Mouse (Mus musculus) midbrain, embryonic 13.5 days (tissue): ENCODE measurements at regions not wholly inside any gene's neighbourhood (a gene's known extent, or its start where the extent isn't known, plus 50 kb on each side); places are given as distances from the start of the nearest gene placed in this dataset.

Experiments used
- ATAC-seq: fragments of 200-750 bp; cut with Nextera tagmentation; 2 replicates; pipeline ENCODE4 v1.8.0; 2017; ENCODE audit warnings: mild to moderate bottlenecking, moderate TSS enrichment, moderate library complexity
- H3K27ac ChIP-seq: fragments of 300-500 bp; sonication (generic); 2 replicates; pipeline ENCODE4 v1.5.1; 2015; ENCODE audit warnings: inconsistent platforms, mild to moderate bottlenecking, moderate library complexity
- H3K27me3 ChIP-seq: fragments of 300-500 bp; sonication (generic); 2 replicates; pipeline ENCODE4 v1.6.1; 2015; ENCODE audit warnings: mild to moderate bottlenecking, inconsistent platforms
- H3K36me3 ChIP-seq: fragments of 300-500 bp; sonication (generic); 2 replicates; pipeline ENCODE4 v1.6.1; 2015; ENCODE audit warnings: mild to moderate bottlenecking, inconsistent platforms
- H3K4me1 ChIP-seq: fragments of 300-500 bp; sonication (generic); replicated peaks from 2 replicates; pipeline ENCODE4 v1.6.1; 2015; ENCODE audit warnings: inconsistent platforms
- H3K4me2 ChIP-seq: fragments of 300-500 bp; sonication (generic); replicated peaks from 2 replicates; pipeline ENCODE4 v1.6.1; 2015; ENCODE audit warnings: moderate library complexity, mild to moderate bottlenecking, inconsistent platforms
- H3K4me3 ChIP-seq: fragments of 300-500 bp; sonication (generic); replicated peaks from 2 replicates; pipeline ENCODE4 v1.5.1; 2015; ENCODE audit warnings: mild to moderate bottlenecking, inconsistent platforms
- H3K9ac ChIP-seq: fragments of 300-500 bp; sonication (generic); replicated peaks from 2 replicates; pipeline ENCODE4 v1.6.1; 2015; ENCODE audit warnings: mild to moderate bottlenecking, inconsistent platforms
- H3K9me3 ChIP-seq: fragments of 300-500 bp; sonication (generic); 2 replicates; pipeline ENCODE4 v1.6.1; 2016; ENCODE audit warnings: mild to moderate bottlenecking, inconsistent platforms
- WGBS: fragments of 180-500 bp; shearing (Covaris S2); methylation state at CpG from one replicate; pipeline ENCODE4 v1.1.7; 2015; 5-methylcytosine and 5-hydroxymethylcytosine counted together

DNA sequence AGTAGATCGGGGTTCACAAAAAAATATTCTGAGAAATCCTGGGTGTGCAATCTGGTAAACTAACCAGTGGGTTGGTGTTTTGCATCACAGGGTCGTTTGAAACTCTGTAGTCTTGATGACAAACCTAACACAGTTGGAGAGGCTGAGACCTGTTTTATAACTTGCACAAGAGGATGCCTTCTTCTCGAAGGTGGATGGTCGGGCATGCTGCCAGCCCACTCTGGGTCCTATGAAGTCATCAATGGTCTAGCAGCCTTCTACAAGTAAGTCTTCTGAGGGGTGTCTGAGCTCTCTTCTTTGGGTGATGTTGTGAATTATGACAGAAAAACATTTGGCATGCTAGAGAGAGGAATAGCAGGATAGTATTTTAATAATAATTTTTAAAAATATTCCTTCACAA is 123.6 kb upstream of the Tut7 start:
- 76% methylated on average over 4 of the region's 4 CpGs for WGBS

GRCm38 (mm10) chr13:59945631-59946030 is 122.7 kb upstream of the Tut7 start:
- Histone ChIP-seq H3K27me3 (peaks cover 8% of the 10 kb centered on the region; the same call in 1 of the 2 replicates), H3K4me3 (no peak overlapping the region), H3K4me1 (peaks cover 21% of the 10 kb centered on the region), H3K9ac (no peak overlapping the region), H3K27ac (no peak overlapping the region), H3K9me3 (no peaks in the 10 kb centered on the region), H3K4me2 (no peak overlapping the region), H3K36me3 (no peaks in the 10 kb centered on the region)
- no peak for ATAC-seq
- 93% methylated on average over 1 of the region's 1 CpGs for WGBS

More for the DNA sequence above, 123.6 kb upstream of the Tut7 start:
- no peak overlapping the region for H3K4me2 ChIP-seq
- H3K27ac ChIP-seq, result no peak overlapping the region
- H3K4me1 ChIP-seq, result peaks cover 13% of the 10 kb centered on the region
- H3K36me3 ChIP-seq, result no peaks in the 10 kb centered on the region
- peaks cover 6% of the 10 kb centered on the region; the same call in 1 of the 2 replicates for H3K27me3 ChIP-seq
- H3K4me3 ChIP-seq, result no peak overlapping the region
- no peak overlapping the region for H3K9ac ChIP-seq
- no peaks in the 10 kb centered on the region for H3K9me3 ChIP-seq
- ATAC-seq, result no peak

- WGBS, result 42% methylated on average over 5 of the region's 5 CpGs
- ATAC-seq, result no peak
- Histone ChIP-seq H3K9ac (no peak overlapping the region), H3K27ac (no peak overlapping the region), H3K36me3 (no peaks in the 10 kb centered on the region), H3K4me3 (no peak overlapping the region), H3K4me2 (no peak overlapping the region), H3K27me3 (peaks cover 15% of the 10 kb centered on the region; the same call in 1 of the 2 replicates), H3K9me3 (no peaks in the 10 kb centered on the region), H3K4me1 (peaks cover 17% of the 10 kb centered on the region)
These were observed 120.7 kb upstream of the Tut7 start for GRCm38 (mm10) chr13:59943602-59944140.

- H3K4me3 ChIP-seq, result no peak overlapping the region
- H3K4me2 ChIP-seq, result no peak overlapping the region
- H3K9me3 ChIP-seq, result no peaks in the 10 kb centered on the region
- ATAC-seq, result no peak
- H3K27ac ChIP-seq, result no peak overlapping the region
- no peaks in the 10 kb centered on the region for H3K36me3 ChIP-seq
- peaks cover 15% of the 10 kb centered on the region; the same call in 1 of the 2 replicates for H3K27me3 ChIP-seq
- H3K9ac ChIP-seq, result no peak overlapping the region
- 35% methylated on average over 3 of the region's 3 CpGs for WGBS
- H3K4me1 ChIP-seq, result peaks cover 17% of the 10 kb centered on the region
These were observed 120.1 kb upstream of the Tut7 start for GRCm38 (mm10) chr13:59943020-59943419.

GRCm38 (mm10) chr13:59941519-59941918 is 118.6 kb upstream of the Tut7 start:
- Histone ChIP-seq H3K9me3 (no peaks in the 10 kb centered on the region), H3K4me2 (peak overlapping the region; percentile 49), H3K36me3 (no peaks in the 10 kb centered on the region), H3K4me3 (no peak overlapping the region), H3K9ac (no peak overlapping the region), H3K27me3 (peaks cover 15% of the 10 kb centered on the region; the same call in 1 of the 2 replicates), H3K27ac (no peak overlapping the region), H3K4me1 (peaks cover 17% of the 10 kb centered on the region)
- ATAC-seq, result no peak
- WGBS, result 72% methylated on average over 3 of the region's 3 CpGs

GRCm38 (mm10) chr13:59940414-59941205 is 117.7 kb upstream of the Tut7 start:
- H3K4me2 ChIP-seq, result peak overlapping the region; percentile 49
- H3K27ac ChIP-seq, result no peak overlapping the region
- peak overlapping the region; percentile 19 for H3K4me3 ChIP-seq
- H3K4me1 ChIP-seq, result peaks cover 17% of the 10 kb centered on the region
- WGBS, result 20% methylated on average over 15 of the region's 16 CpGs
- ATAC-seq, result no peak
- H3K27me3 ChIP-seq, result peaks cover 15% of the 10 kb centered on the region; the same call in 1 of the 2 replicates
- H3K36me3 ChIP-seq, result no peaks in the 10 kb centered on the region
- no peaks in the 10 kb centered on the region for H3K9me3 ChIP-seq
- H3K9ac ChIP-seq, result 0 out of 2 replicates have a peak overlapping the region, but pooled peaks have one; percentile 14

DNA sequence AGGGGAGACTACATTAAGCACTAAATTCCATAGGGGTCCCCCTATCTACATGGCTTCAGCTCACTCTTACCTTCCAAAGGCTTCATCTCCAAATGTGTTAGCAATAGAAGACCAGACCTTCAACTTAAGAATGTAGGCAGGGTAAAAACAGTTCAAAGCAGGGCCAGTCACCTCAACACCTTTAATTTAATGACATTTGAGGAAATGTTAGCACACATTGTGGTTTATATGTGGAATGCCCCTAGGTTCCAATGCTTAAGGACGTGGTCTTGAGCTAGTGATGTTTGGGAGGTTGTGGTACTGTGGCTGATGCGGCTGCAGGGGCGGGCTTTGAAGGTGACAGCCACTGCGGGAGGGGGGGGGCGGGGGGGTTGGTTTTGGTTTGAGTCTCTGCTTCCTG is 116.9 kb upstream of the Tut7 start:
- no peak overlapping the region for H3K9ac ChIP-seq
- no peaks in the 10 kb centered on the region for H3K36me3 ChIP-seq
- peaks cover 17% of the 10 kb centered on the region for H3K4me1 ChIP-seq
- no peak for ATAC-seq
- no peak overlapping the region for H3K27ac ChIP-seq
- 87% methylated on average over 3 of the region's 5 CpGs for whole genome bisulfite sequencing
- peaks cover 15% of the 10 kb centered on the region; the same call in 1 of the 2 replicates for H3K27me3 ChIP-seq
- no peak overlapping the region for H3K4me2 ChIP-seq
- no peaks in the 10 kb centered on the region for H3K9me3 ChIP-seq
- H3K4me3 ChIP-seq, result no peak overlapping the region

GRCm38 (mm10) chr13:59937147-59937546 is 114.2 kb upstream of the Tut7 start:
- Histone ChIP-seq H3K9me3 (no peaks in the 10 kb centered on the region), H3K27ac (no peak overlapping the region)
- 62% methylated on average over 3 of the region's 3 CpGs for WGBS

DNA sequence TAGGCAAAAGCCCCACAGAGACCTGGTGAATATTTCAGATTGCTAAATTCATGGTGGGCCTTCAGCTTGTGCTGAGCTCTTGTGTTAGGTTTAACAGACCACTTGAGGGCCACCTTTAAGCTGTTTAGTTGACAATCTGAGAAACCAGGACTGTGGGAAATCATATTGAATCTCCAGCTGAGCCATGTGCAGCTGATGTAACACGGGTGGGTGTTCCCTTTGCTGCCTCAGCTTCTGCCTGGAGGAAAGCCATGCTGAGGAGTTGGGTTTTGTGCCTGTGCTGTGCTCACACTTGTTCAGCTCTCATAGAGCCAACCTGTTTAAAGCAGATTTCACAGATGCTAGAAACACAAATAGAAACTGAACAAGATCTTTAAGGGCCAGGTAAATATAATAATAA is 111.6 kb upstream of the Tut7 start:
- WGBS, result 59% methylated on average over 1 of the region's 1 CpGs
- H3K4me2 ChIP-seq, result no peak overlapping the region
- H3K36me3 ChIP-seq, result no peaks in the 10 kb centered on the region
- no peak overlapping the region for H3K4me3 ChIP-seq
- ATAC-seq, result no peak
- no peaks in the 10 kb centered on the region for H3K9me3 ChIP-seq
- H3K27me3 ChIP-seq, result no peaks in the 10 kb centered on the region
- no peaks in the 10 kb centered on the region for H3K4me1 ChIP-seq
- H3K27ac ChIP-seq, result no peak overlapping the region
- H3K9ac ChIP-seq, result no peak overlapping the region

More at GRCm38 (mm10) chr13:59937147-59937546, 114.2 kb upstream of the Tut7 start:
- H3K4me2 ChIP-seq, result no peak overlapping the region
- peaks cover 15% of the 10 kb centered on the region; the same call in 1 of the 2 replicates for H3K27me3 ChIP-seq
- no peaks in the 10 kb centered on the region for H3K36me3 ChIP-seq
- ATAC-seq, result no peak
- H3K4me1 ChIP-seq, result peaks cover 13% of the 10 kb centered on the region
- no peak overlapping the region for H3K9ac ChIP-seq
- H3K4me3 ChIP-seq, result no peak overlapping the region

- Histone ChIP-seq H3K27ac (no peak overlapping the region), H3K27me3 (no peaks in the 10 kb centered on the region), H3K9ac (no peak overlapping the region), H3K4me1 (no peaks in the 10 kb centered on the region), H3K4me3 (no peak overlapping the region), H3K9me3 (no peaks in the 10 kb centered on the region), H3K36me3 (no peaks in the 10 kb centered on the region), H3K4me2 (no peak overlapping the region)
- ATAC-seq, result no peak
- WGBS, result 73% methylated on average over 1 of the region's 1 CpGs
These were observed 111.1 kb upstream of the Tut7 start for GRCm38 (mm10) chr13:59934093-59934492.

DNA sequence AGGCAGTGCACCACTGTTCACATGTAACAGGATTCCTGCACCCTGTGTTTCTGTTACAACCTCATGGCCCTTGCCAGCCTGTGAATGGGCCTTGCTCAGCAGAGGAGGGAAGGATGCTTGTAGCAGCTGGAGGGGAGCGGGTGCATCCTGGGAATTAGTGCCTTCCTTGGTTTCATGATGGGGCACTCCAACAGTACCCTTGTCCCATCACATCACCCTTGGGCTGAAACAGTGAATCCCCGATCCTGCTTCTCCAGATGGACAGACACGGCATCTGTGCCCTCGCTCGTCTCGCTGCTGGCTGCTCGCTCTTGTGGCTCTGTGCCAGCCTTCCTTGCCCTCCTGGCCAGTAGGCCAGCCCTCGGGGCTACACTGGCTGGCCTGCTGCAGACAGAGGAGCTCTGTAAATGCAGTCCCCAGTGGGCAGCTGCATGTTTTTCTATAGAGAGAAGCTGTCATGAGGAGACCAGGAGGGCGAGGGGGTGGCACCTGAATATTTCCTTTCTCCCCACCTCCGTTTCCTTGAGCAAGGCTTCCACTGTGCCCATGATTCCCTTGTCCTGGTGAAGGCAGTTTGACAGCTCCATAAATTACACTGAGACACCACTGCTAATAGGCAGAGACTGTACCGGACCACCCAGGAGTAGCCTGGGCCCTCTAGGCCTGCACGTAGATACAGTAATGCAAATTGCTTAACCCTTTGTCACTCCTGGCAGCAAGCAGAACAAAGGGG is 104.6 kb upstream of the Tut7 start:
- peak; percentile 79 for ATAC-seq
- Histone ChIP-seq H3K4me2 (no peak overlapping the region), H3K9ac (0 out of 2 replicates have a peak overlapping the region, but pooled peaks have one; percentile 15), H3K4me3 (no peak overlapping the region), H3K9me3 (no peaks in the 10 kb centered on the region), H3K36me3 (no peaks in the 10 kb centered on the region), H3K27ac (peak overlapping the region; percentile 60), H3K4me1 (peaks cover 20% of the 10 kb centered on the region), H3K27me3 (no peaks in the 10 kb centered on the region)
- 33% methylated on average over 12 of the region's 12 CpGs for WGBS
